Mouse (Mus musculus): Measurements from ENCODE around the gene Olfr592.
"Not testable (repeated sequence)": the region's sequence is repeated elsewhere in the genome, so short reads cannot be mapped to it uniquely, and the experiment has no call there.

Olfr592 gene

DNA sequence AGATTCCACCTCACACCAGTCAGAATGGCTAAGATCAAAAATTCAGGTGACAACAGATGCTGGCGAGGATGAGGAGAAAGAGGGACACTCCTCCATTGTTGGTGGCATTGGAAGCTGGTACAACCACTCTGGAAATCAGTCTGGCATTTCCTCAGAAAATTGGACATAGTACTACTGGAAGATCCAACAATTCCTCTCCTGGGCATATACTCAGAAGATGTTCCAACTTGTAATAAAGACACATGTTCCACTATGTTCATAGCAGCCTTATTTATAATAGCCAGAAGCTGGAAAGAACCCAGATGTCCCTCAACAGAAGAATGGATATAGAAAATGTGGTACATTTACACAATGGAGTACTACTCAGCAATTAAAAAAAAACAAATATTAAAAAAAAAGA, at the start of gene Olfr592:
TSS of gene Olfr592 (plus strand) at position 301 of the 400 bp plus-strand sequence.
- not testable (repeated sequence) for DNase-seq (ENCODE audit: extremely low read depth, low read depth, low spot score)

- DNase-seq (ENCODE audit: extremely low read depth, low read depth, low spot score) = no peak
Measured at GRCm38 (mm10) chr7:103140579-103140978, 44.0 kb upstream of the Olfr592 start, which contains the start of gene Olfr588-ps1. Gene Olfr588-ps1 (plus strand): TSS chr7:103140879.

- no peak for DNase-seq (ENCODE audit: extremely low read depth, low read depth, low spot score)
Measured at GRCm38 (mm10) chr7:103156256-103156655, 28.3 kb upstream of the Olfr592 start, which contains the start of gene Olfr589. Gene Olfr589 (minus strand): TSS chr7:103156356.

DNA sequence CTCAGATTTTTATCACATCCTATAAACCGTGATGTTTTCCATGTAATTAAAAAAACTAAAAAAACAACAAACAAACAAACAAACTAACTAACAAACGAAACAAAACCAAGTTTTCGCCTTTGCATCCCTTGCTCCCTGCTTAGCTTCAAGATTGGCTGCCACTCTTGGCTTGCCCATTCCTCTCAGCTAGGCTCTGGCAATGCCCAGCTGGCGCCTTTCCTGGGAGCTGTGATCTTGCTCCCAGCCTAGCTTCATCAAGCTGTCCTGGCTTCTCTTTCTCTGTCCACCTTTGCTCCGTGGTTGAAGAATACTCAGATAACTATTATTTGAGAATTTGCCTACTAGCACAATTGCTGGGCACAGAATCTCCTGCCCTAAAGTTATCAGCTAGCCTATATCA, 14.9 kb upstream of the Olfr592 start:
- DNase-seq (ENCODE audit: extremely low read depth, low read depth, low spot score) = no peak

DNA sequence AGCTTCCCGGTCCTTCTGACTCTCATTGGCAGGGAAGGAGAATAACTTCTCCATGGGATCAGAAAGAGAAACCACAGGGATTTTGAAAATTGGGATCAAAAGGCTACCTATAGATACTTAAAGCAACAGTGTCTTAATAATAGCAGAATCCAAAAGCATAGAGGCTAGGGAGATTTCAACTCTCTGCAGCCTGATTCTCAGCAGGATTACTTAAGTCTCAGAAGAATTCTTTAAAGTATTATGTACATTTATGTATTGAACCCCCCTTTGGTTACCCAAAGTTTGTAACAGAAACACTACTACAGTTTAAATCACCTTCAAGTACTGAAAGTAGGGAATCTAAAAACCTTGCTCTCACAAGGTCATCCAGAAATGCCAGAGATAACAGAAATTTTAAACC, 6.4 kb upstream of the Olfr592 start, which contains the start of gene Olfr591:
TSS of gene Olfr591 (minus strand) at position 101 of the 400 bp plus-strand sequence.
- no peak for DNase-seq (ENCODE audit: extremely low read depth, low read depth, low spot score)

GRCm38 (mm10) chr7:103211562-103211961, 27.0 kb downstream of the Olfr592 start, which contains the start of gene Olfr593:
Gene Olfr593 (plus strand): TSS chr7:103211862.
- DNase-seq (ENCODE audit: extremely low read depth, low read depth, low spot score) = no peak

DNA sequence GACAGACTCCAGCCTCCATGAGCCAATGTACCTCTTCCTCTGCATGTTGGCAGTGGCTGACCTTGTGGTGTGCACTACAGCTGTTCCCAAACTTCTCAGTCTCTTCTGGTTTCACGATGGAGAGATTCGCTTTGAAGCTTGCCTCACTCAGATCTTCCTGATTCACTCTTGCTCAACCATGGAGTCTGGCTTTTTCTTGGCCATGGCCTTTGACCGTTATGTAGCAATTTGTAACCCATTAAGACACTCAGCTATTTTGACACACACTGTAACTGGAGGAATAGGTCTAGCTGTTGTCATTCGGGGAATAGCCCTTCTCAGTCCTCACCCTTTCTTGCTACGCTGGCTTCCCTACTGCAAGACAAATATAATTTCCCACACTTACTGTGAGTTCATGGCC, 27.4 kb downstream of the Olfr592 start:
- not testable (repeated sequence) for DNase-seq (ENCODE audit: extremely low read depth, low read depth, low spot score)

DNA sequence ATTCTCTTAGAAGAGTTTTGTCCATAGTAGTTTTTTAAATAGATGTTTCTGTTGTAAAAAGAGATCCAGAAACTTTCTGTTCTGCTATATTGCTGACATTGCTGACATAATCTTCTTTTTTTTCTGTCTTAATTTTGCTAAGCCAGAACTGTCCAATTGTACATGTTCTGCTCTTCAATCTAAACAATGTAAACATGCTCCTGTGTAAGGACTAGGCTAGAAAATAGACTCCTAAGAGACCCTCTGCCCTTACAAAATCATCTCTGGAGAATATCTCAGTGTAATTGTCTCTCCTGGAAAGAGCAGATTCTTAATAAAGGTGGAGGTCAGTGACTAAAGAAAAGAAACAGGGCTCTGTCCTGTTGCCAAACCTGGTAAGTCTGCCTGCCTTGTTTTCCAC, 32.1 kb downstream of the Olfr592 start, which contains the start of gene Olfr594:
TSS of gene Olfr594 (plus strand) at position 301 of the 400 bp plus-strand sequence.
- DNase-seq (ENCODE audit: extremely low read depth, low read depth, low spot score) = no peak
